Mouse (Mus musculus): ENCODE measurements around the gene Mertk. TPM values are rescaled to one million over a fixed set of nuclear protein-coding genes. Genes with fewer than 3 reads are reported as not detected.

The Mertk gene
- polyA plus RNA-seq, 2 experiments, result 3.1 to 3.2 TPM

GRCm38 (mm10) chr2:128697047-128697446, 1.7 kb upstream of the Mertk start:
- Histone ChIP-seq H3K27ac (no peak overlapping the region), H3K4me3 (ENCODE audit: insufficient read depth in 1 of 2, low read depth in 2 of 2, low read length in 2 of 2) (no peak overlapping the region), H3K27me3 (ENCODE audit: control insufficient read depth, insufficient read depth, low read length) (peaks cover 24% of the 10 kb centered on the region), H3K9ac (replicated peaks) (no peak overlapping the region), H3K4me1 (replicated peaks; ENCODE audit: control insufficient read depth in 2 of 2, insufficient read depth in 2 of 2, low read length in 1 of 2) (0 out of 4 replicates have a peak, but pooled peaks cover 0 to 2% of the 10 kb centered on the region in 2 experiments), H3K9me3 (ENCODE audit: control insufficient read depth, low read length) (no peaks in the 10 kb centered on the region), H3K4me2 (ENCODE audit: low read depth) (no peak overlapping the region), H3K36me3 (replicated peaks; ENCODE audit: control insufficient read depth, insufficient read depth, low read depth) (no peaks in the 10 kb centered on the region)
- no peak for ATAC-seq (ENCODE audit: insufficient read depth)
- no peak for DNase-seq (ENCODE audit: low read depth in 3 of 3, low spot score in 3 of 3)
- 59% methylated on average over 1 of the region's 1 CpGs for WGBS (ENCODE audit: insufficient replicate concordance)
- no peak for TF ChIP-seq EP300 (IDR thresholded peaks at IDR 0.05; ENCODE audit: low read depth)
- no peak for TF ChIP-seq CTCF (IDR thresholded peaks at IDR 0.05; ENCODE audit: low read depth)

- Histone ChIP-seq H3K4me2 (ENCODE audit: low read depth) (0 out of 2 replicates have a peak overlapping the region, but pooled peaks have one; percentile 49), H3K36me3 (replicated peaks; ENCODE audit: control insufficient read depth, insufficient read depth, low read depth) (no peaks in the 10 kb centered on the region), H3K9me3 (ENCODE audit: control insufficient read depth, low read length) (no peaks in the 10 kb centered on the region), H3K4me3 (ENCODE audit: insufficient read depth in 1 of 2, low read depth in 2 of 2, low read length in 2 of 2) (no peak overlapping the region), H3K27me3 (ENCODE audit: control insufficient read depth, insufficient read depth, low read length) (peaks cover 24% of the 10 kb centered on the region), H3K4me1 (replicated peaks; ENCODE audit: control insufficient read depth in 2 of 2, insufficient read depth in 2 of 2, low read length in 1 of 2) (0 out of 4 replicates have a peak, but pooled peaks cover 0 to 2% of the 10 kb centered on the region in 2 experiments), H3K9ac (replicated peaks) (no peak overlapping the region), H3K27ac (no peak overlapping the region)
- DNase-seq (ENCODE audit: low read depth in 3 of 3, low spot score in 3 of 3), result no peak
- ATAC-seq (ENCODE audit: insufficient read depth), result no peak
- TF ChIP-seq CTCF (IDR thresholded peaks at IDR 0.05; ENCODE audit: low read depth) (no peak), EP300 (IDR thresholded peaks at IDR 0.05; ENCODE audit: low read depth) (no peak)
- WGBS (ENCODE audit: insufficient replicate concordance), result 40% methylated on average over 5 of the region's 5 CpGs
Measured at GRCm38 (mm10) chr2:128697566-128697965, 1.2 kb upstream of the Mertk start.

- Histone ChIP-seq H3K4me1 (replicated peaks; ENCODE audit: control insufficient read depth in 2 of 2, insufficient read depth in 2 of 2, low read length in 1 of 2) (0 out of 4 replicates have a peak, but pooled peaks cover 0 to 2% of the 10 kb centered on the region in 2 experiments), H3K4me3 (ENCODE audit: insufficient read depth in 1 of 2, low read depth in 2 of 2, low read length in 2 of 2) (peak overlapping the region; percentile 19 to 52), H3K4me2 (ENCODE audit: low read depth) (peak overlapping the region; percentile 49), H3K9me3 (ENCODE audit: control insufficient read depth, low read length) (no peaks in the 10 kb centered on the region), H3K36me3 (replicated peaks; ENCODE audit: control insufficient read depth, insufficient read depth, low read depth) (no peaks in the 10 kb centered on the region), H3K27ac (no peak overlapping the region), H3K27me3 (ENCODE audit: control insufficient read depth, insufficient read depth, low read length) (peaks cover 24% of the 10 kb centered on the region), H3K9ac (replicated peaks) (no peak overlapping the region)
- ATAC-seq (ENCODE audit: insufficient read depth), result peak; percentile 70
- peak; percentile 77 for TF ChIP-seq CTCF (IDR thresholded peaks at IDR 0.05; ENCODE audit: low read depth)
- no peak for TF ChIP-seq EP300 (IDR thresholded peaks at IDR 0.05; ENCODE audit: low read depth)
- DNase-seq (ENCODE audit: low read depth in 3 of 3, low spot score in 3 of 3), result peak in 1 of 3 experiments; percentile 32
- WGBS (ENCODE audit: insufficient replicate concordance), result under 1% methylated on average over 14 of the region's 14 CpGs
Measured at GRCm38 (mm10) chr2:128698140-128698692, 540 bp upstream of the Mertk start.

GRCm38 (mm10) chr2:128699201-128699885, 587 bp downstream of the Mertk start:
- ATAC-seq (ENCODE audit: insufficient read depth) (peak; percentile 7; the same call in 1 of the 2 replicates), DNase-seq (ENCODE audit: low read depth in 3 of 3, low spot score in 3 of 3) (no peak)
- H3K27me3 ChIP-seq (ENCODE audit: control insufficient read depth, insufficient read depth, low read length), result peaks cover 24% of the 10 kb centered on the region

GRCm38 (mm10) chr2:128704474-128704873, 5.7 kb downstream of the Mertk start:
- no peak for TF ChIP-seq CTCF (IDR thresholded peaks at IDR 0.05; ENCODE audit: low read depth)
- TF ChIP-seq EP300 (IDR thresholded peaks at IDR 0.05; ENCODE audit: low read depth), result no peak
- 64% methylated on average over 3 of the region's 3 CpGs for WGBS (ENCODE audit: insufficient replicate concordance)
- no peaks in the 10 kb centered on the region for H3K36me3 ChIP-seq (replicated peaks; ENCODE audit: control insufficient read depth, insufficient read depth, low read depth)

More at GRCm38 (mm10) chr2:128699201-128699885, 587 bp downstream of the Mertk start:
- H3K4me1 ChIP-seq (replicated peaks; ENCODE audit: control insufficient read depth in 2 of 2, insufficient read depth in 2 of 2, low read length in 1 of 2), result 0 out of 4 replicates have a peak, but pooled peaks cover 0 to 2% of the 10 kb centered on the region in 2 experiments
- no peaks in the 10 kb centered on the region for H3K36me3 ChIP-seq (replicated peaks; ENCODE audit: control insufficient read depth, insufficient read depth, low read depth)
- H3K9me3 ChIP-seq (ENCODE audit: control insufficient read depth, low read length), result no peaks in the 10 kb centered on the region
- H3K4me3 ChIP-seq (ENCODE audit: insufficient read depth in 1 of 2, low read depth in 2 of 2, low read length in 2 of 2), result peak overlapping the region; percentile 57 to 71
- WGBS (ENCODE audit: insufficient replicate concordance), result 4% methylated on average over 24 of the region's 24 CpGs
- H3K4me2 ChIP-seq (ENCODE audit: low read depth), result peak overlapping the region; percentile 49
- no peak overlapping the region for H3K27ac ChIP-seq
- TF ChIP-seq EP300 (IDR thresholded peaks at IDR 0.05; ENCODE audit: low read depth), result no peak
- no peak for TF ChIP-seq CTCF (IDR thresholded peaks at IDR 0.05; ENCODE audit: low read depth)
- peak overlapping the region; percentile 31 for H3K9ac ChIP-seq (replicated peaks)

More at GRCm38 (mm10) chr2:128704474-128704873, 5.7 kb downstream of the Mertk start:
- Histone ChIP-seq H3K9ac (replicated peaks) (no peak overlapping the region), H3K27ac (no peak overlapping the region), H3K4me1 (replicated peaks; ENCODE audit: control insufficient read depth in 2 of 2, insufficient read depth in 2 of 2, low read length in 1 of 2) (peaks cover 0 to 2% of the 10 kb centered on the region in 2 experiments; a peak in 1 of 4 replicates), H3K27me3 (ENCODE audit: control insufficient read depth, insufficient read depth, low read length) (peaks cover 4% of the 10 kb centered on the region), H3K4me3 (ENCODE audit: insufficient read depth in 1 of 2, low read depth in 2 of 2, low read length in 2 of 2) (no peak overlapping the region), H3K4me2 (ENCODE audit: low read depth) (no peak overlapping the region), H3K9me3 (ENCODE audit: control insufficient read depth, low read length) (no peaks in the 10 kb centered on the region)
- ATAC-seq (ENCODE audit: insufficient read depth), result no peak
- DNase-seq (ENCODE audit: low read depth in 3 of 3, low spot score in 3 of 3), result no peak

All from liver, embryonic 14.5 days (tissue).